ENCODE assay signal across 11 mouse cellular contexts in genomic region chr4:41679291-41679690, GRCm38 (mm10). TPM values are rescaled to one million over a fixed set of nuclear protein-coding genes. Genes with fewer than 3 reads are reported as not detected.
DNase-seq lines count a peak whose midpoint lies in the region; ATAC-seq and TF ChIP-seq lines count a peak whose summit lies in the region.
"Had no signal": no experiment of that assay in that cellular context is flagged by ENCODE, and none has a peak within 500 bp of the region (broad histone marks: within the 10 kb centered on the region; RNA-seq: fewer than 3 reads in every experiment).

No protein-coding gene starts in this region.

- no peak for TF ChIP-seq CTCF in brain, embryonic 14.5 days (IDR thresholded peaks at IDR 0.05; ENCODE audit: borderline replicate concordance, extremely low read depth, insufficient read depth, insufficient read length)
- no peak for TF ChIP-seq CTCF in hindbrain, postnatal 0 days (IDR thresholded peaks at IDR 0.05; ENCODE audit: low read depth)

- 40% methylated on average over 1 of the region's 2 CpGs for WGBS in kidney, embryonic 14.5 days
- 71% methylated on average over 1 of the region's 2 CpGs for WGBS in hindbrain, postnatal 0 days

- H3K4me2 ChIP-seq in kidney, embryonic 14.5 days (replicated peaks; ENCODE audit: low read depth, low read length), result no peak overlapping the region; the same call in 1 of the 2 replicates
- H3K4me2 ChIP-seq in hindbrain, postnatal 0 days (ENCODE audit: low read depth, low read length), result no peak overlapping the region

- no peaks in the 10 kb centered on the region for H3K9me3 ChIP-seq in kidney, embryonic 14.5 days (ENCODE audit: control insufficient read depth, low read length)
- H3K9me3 ChIP-seq in hindbrain, postnatal 0 days (ENCODE audit: low read length), result no peaks in the 10 kb centered on the region

- peak; percentile 58 for DNase-seq in cerebellum, adult 11-12 months
- DNase-seq in cerebellum, adult 11 months, result no peak
- no peak for DNase-seq in kidney, adult 11 months
- peak; percentile 60 for DNase-seq in brain, embryonic 14.5 days (ENCODE audit: low read depth)
- DNase-seq in hindbrain, postnatal 0 days (ENCODE audit: low spot score), result no peak
- DNase-seq in layer of hippocampus, postnatal 36 days, result no peak
- no peak for DNase-seq in right cerebral cortex, adult 2 months (ENCODE audit: low spot score in 2 of 2)

- H3K4me3 ChIP-seq in kidney, embryonic 14.5 days (ENCODE audit: low read length), result no peak overlapping the region
- no peak overlapping the region for H3K4me3 ChIP-seq in hindbrain, postnatal 0 days (ENCODE audit: low read length)

- no peak for TF ChIP-seq POLR2A in brain, embryonic 14.5 days (IDR thresholded peaks at IDR 0.05; ENCODE audit: borderline replicate concordance, extremely low read depth, insufficient read depth, insufficient read length, poor library complexity, severe bottlenecking)

- ATAC-seq in kidney, embryonic 14.5 days (ENCODE audit: low FRiP score, low TSS enrichment), result peak; percentile 63; the same call in 1 of the 2 replicates
- ATAC-seq in hindbrain, postnatal 0 days, result no peak
- ATAC-seq: activated CD4-positive, CD25-positive, alpha-beta regulatory T cell, adult 4 months; inflammation-experienced regulatory T-cells, adult 6 months had no signal

- peak overlapping the region; percentile 71; the same call in 1 of the 2 replicates for H3K27ac ChIP-seq in kidney, embryonic 14.5 days (ENCODE audit: low read depth, low read length)
- peak overlapping the region; percentile 15; the same call in 1 of the 2 replicates for H3K27ac ChIP-seq in hindbrain, postnatal 0 days
- H3K27ac ChIP-seq: macrophage had no signal

- peaks cover 61% of the 10 kb centered on the region for H3K4me1 ChIP-seq in kidney, embryonic 14.5 days (ENCODE audit: control insufficient read depth, insufficient read depth, low read length)
- peaks cover 20% of the 10 kb centered on the region for H3K4me1 ChIP-seq in hindbrain, postnatal 0 days (ENCODE audit: insufficient read depth, low read length)

- H3K36me3 ChIP-seq in kidney, embryonic 14.5 days (ENCODE audit: control insufficient read depth, insufficient read depth, low read length), result peaks cover 4% of the 10 kb centered on the region; the same call in 1 of the 2 replicates
- H3K36me3 ChIP-seq in hindbrain, postnatal 0 days (ENCODE audit: insufficient read depth, low read length), result no peaks in the 10 kb centered on the region

- no peak overlapping the region; the same call in 1 of the 2 replicates for H3K9ac ChIP-seq in kidney, embryonic 14.5 days (ENCODE audit: low read depth, low read length)
- H3K9ac ChIP-seq in hindbrain, postnatal 0 days (replicated peaks; ENCODE audit: low read length), result no peak overlapping the region

- H3K27me3 ChIP-seq in kidney, embryonic 14.5 days (ENCODE audit: control insufficient read depth, insufficient read depth, low read length), result no peaks in the 10 kb centered on the region
- H3K27me3 ChIP-seq in hindbrain, postnatal 0 days (ENCODE audit: insufficient read depth, low read length), result no peaks in the 10 kb centered on the region

RNA-seq across cellular contexts. Expression of gene Cntfr, which starts 17.6 kb away (rescaled TPM):
- polyA plus RNA-seq in kidney, embryonic 14.5 days (2014; fragmentation: Nextera tagmentation; extraction: Ambion mirVana), result 16.6 and 31.5 TPM in 2 replicates
- 62.2 and 109 TPM in 2 replicates for polyA plus RNA-seq in brain, embryonic 14.5 days (2012; rRNA removed)
- 59.3 and 61.9 TPM in 2 replicates for total RNA-seq in hindbrain, postnatal 0 days (2014; rRNA removed)
- polyA plus RNA-seq in hindbrain, postnatal 0 days (2015; fragmentation: Nextera tagmentation; extraction: Ambion mirVana), result 18.5 and 22.1 TPM in 2 replicates
- total RNA-seq in layer of hippocampus, postnatal 36 days (2021), result 10 to 100 TPM; 90.8 to 97.6 TPM
- polyA plus RNA-seq: activated CD4-positive, CD25-positive, alpha-beta regulatory T cell, adult 4 months; inflammation-experienced regulatory T-cells, adult 6 months; macrophage had no signal

RNA-seq across cellular contexts. Expression of gene Il11ra1, which starts 20.5 kb away (rescaled TPM):
- polyA plus RNA-seq in kidney, embryonic 14.5 days (2014; fragmentation: Nextera tagmentation; extraction: Ambion mirVana), result 122 and 125 TPM in 2 replicates
- 31.3 and 32.5 TPM in 2 replicates for polyA plus RNA-seq in brain, embryonic 14.5 days (2012; rRNA removed)
- total RNA-seq in hindbrain, postnatal 0 days (2014; rRNA removed), result 24.4 and 41.9 TPM in 2 replicates
- polyA plus RNA-seq in hindbrain, postnatal 0 days (2015; fragmentation: Nextera tagmentation; extraction: Ambion mirVana), result 47.4 and 49.8 TPM in 2 replicates
- 10 to 100 TPM; 37.0 to 38.0 TPM for total RNA-seq in layer of hippocampus, postnatal 36 days (2021)

RNA-seq across cellular contexts. Expression of gene Rpp25l, which starts 34.0 kb away (rescaled TPM):
- 86.2 and 91.3 TPM in 2 replicates for polyA plus RNA-seq in kidney, embryonic 14.5 days (2014; fragmentation: Nextera tagmentation; extraction: Ambion mirVana)
- 53.9 and 79.7 TPM in 2 replicates for polyA plus RNA-seq in brain, embryonic 14.5 days (2012; rRNA removed)
- 35.0 and 42.2 TPM in 2 replicates for total RNA-seq in hindbrain, postnatal 0 days (2014; rRNA removed)
- 47.3 and 48.3 TPM in 2 replicates for polyA plus RNA-seq in hindbrain, postnatal 0 days (2015; fragmentation: Nextera tagmentation; extraction: Ambion mirVana)
- total RNA-seq in layer of hippocampus, postnatal 36 days (2021), result 10 to 100 TPM; 30.0 to 33.1 TPM

RNA-seq across cellular contexts. Expression of gene Enho, which starts 39.2 kb away (rescaled TPM):
- 23.2 and 23.5 TPM in 2 replicates for polyA plus RNA-seq in kidney, embryonic 14.5 days (2014; fragmentation: Nextera tagmentation; extraction: Ambion mirVana)
- polyA plus RNA-seq in brain, embryonic 14.5 days (2012; rRNA removed), result 124 and 147 TPM in 2 replicates
- total RNA-seq in hindbrain, postnatal 0 days (2014; rRNA removed), result 179 and 205 TPM in 2 replicates
- polyA plus RNA-seq in hindbrain, postnatal 0 days (2015; fragmentation: Nextera tagmentation; extraction: Ambion mirVana), result 139 and 141 TPM in 2 replicates
- total RNA-seq in layer of hippocampus, postnatal 36 days (2021), result 10 to 100 TPM; 60.2 to 64.3 TPM
- polyA plus RNA-seq: activated CD4-positive, CD25-positive, alpha-beta regulatory T cell, adult 4 months; inflammation-experienced regulatory T-cells, adult 6 months had no signal

RNA-seq across cellular contexts. Expression of gene Dctn3, which starts 43.7 kb away (rescaled TPM):
- polyA plus RNA-seq in kidney, embryonic 14.5 days (2014; fragmentation: Nextera tagmentation; extraction: Ambion mirVana), result 107 and 114 TPM in 2 replicates
- polyA plus RNA-seq in brain, embryonic 14.5 days (2012; rRNA removed), result 157 and 186 TPM in 2 replicates
- 145 and 147 TPM in 2 replicates for total RNA-seq in hindbrain, postnatal 0 days (2014; rRNA removed)
- polyA plus RNA-seq in hindbrain, postnatal 0 days (2015; fragmentation: Nextera tagmentation; extraction: Ambion mirVana), result 306 and 316 TPM in 2 replicates
- 100 to 1,000 TPM; 143 to 154 TPM for total RNA-seq in layer of hippocampus, postnatal 36 days (2021)

Comparison
In these comparisons a context has a peak if more than half of its experiments do, and no peak if none do; other contexts are left out.
1. DNase-seq: peak in cerebellum, adult 11-12 months (single experiment) and brain, embryonic 14.5 days (single experiment); none in cerebellum, adult 11 months (single experiment), kidney, adult 11 months (single experiment), hindbrain, postnatal 0 days (single experiment), layer of hippocampus, postnatal 36 days (0 of 2) and right cerebral cortex, adult 2 months (0 of 2).